Mouse (Mus musculus) lung, adult 2 months (tissue): ENCODE results near the gene Car14.
"Not testable (repeated sequence)": the region's sequence is repeated elsewhere in the genome, so short reads cannot be mapped to it uniquely, and the experiment has no call there.

Experiments
- CTCF ChIP-seq: fragments of 200-500 bp; IDR thresholded peaks from 2 replicates; pipeline ENCODE4 v1.5.1; 2011; ENCODE audit warnings: mild to moderate bottlenecking, low read length, control low read depth; ENCODE audit not compliant: insufficient read depth
- POLR2A ChIP-seq: fragments of 200-500 bp; IDR thresholded peaks from 2 replicates; pipeline ENCODE4 v1.6.1; 2011; ENCODE audit warnings: low read depth, mild to moderate bottlenecking, control low read depth, low read length, borderline replicate concordance; ENCODE audit errors: extremely low read depth

DNA sequence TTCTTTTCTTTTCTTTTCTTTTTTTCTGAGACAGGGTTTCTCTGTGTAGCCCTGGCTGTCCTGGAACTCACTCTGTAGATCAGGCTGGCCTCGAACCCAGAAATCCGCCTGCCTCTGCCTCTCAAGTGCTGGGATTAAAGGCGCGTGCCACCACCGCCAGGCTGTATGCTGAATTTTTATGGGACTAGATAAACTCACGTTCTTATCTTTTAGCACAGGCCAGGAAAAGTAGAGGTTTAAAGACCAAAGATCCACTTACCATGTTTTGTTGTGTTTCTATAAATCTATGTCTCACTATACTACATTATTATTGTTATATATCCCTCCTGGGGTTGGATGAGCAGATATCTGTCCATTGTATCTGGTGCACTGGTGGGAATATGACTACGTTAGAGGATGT is 18.9 kb upstream of the Car14 start:
- TF ChIP-seq CTCF, POLR2A: not testable (repeated sequence)
